In the genomic region with DNA sequence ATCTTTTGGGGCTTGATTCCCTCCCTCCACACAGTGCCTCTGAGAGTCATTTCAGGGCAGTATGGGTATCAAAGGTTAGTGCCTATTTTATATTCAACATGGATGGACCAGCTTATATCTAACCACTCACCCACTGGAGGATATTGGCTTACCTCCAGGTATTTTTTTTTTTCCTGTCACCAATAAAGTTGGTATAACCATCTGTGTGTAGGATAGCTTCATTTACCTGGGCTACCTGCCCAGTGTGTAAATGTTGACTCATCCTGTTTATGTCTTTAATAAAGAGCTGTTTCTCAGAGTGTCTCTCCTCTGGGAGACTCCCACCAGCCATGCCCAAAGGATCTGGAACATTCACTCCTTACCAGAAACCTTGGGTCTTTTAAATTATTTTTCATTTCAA, we compare ENCODE assay signal across 20 mouse cellular contexts. TPM values are rescaled to one million over a fixed set of nuclear protein-coding genes. Genes with fewer than 3 reads are reported as not detected.
"Had no signal": no experiment of that assay in that cellular context is flagged by ENCODE, and none has a peak within 500 bp of the region (broad histone marks: within the 10 kb centered on the region; RNA-seq: fewer than 3 reads in every experiment).

No protein-coding gene starts in this region.

- DNase-seq: left cerebral cortex, postnatal 4 days; liver; liver, embryonic 13.5 days; liver, postnatal 0 days; lung, adult 18-20 months; lung, adult 2 months; lung, embryonic 14.5 days; lung, postnatal 10 days; lung, postnatal 14 days; lung, postnatal 36 days; lung, postnatal 4 days; midbrain, embryonic 14.5 days had no signal

RNA-seq across cellular contexts. Expression of gene Trpc4, which starts 14.9 kb away (rescaled TPM):
- total RNA-seq: liver, adult 2 months; megakaryocyte progenitor cell, adult 5-6 weeks; megakaryocyte, adult 5-6 weeks; megakaryocyte-erythroid progenitor cell, adult 5-6 weeks; monocyte, adult 5-6 weeks had no signal
- polyA plus RNA-seq: liver, adult 2 months; liver, embryonic 15.5 days; liver, postnatal 0 days; macrophage; myocyte had no signal
